ENCODE assay signal across 23 mouse cellular contexts in the genomic region with DNA sequence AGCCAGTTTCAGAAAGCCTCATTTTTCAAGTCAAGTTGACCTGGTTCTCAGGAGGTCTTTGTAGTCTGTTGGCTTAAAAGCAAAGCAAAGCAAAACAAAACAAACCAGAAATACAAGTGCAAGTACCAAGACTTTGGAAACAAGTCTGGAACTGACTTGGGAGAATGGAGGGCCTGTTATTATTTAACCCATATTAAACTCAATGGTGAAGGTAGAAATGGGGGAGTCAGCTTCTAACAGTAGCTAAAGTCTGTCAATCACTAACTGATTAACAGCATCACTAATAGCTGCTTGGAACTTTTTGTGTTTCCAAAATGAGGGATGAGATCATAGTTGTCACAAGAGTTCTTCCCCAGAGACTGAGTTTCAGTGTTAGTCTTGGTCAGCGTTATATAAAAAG.
"Had no signal": no experiment of that assay in that cellular context is flagged by ENCODE, and none has a peak within 500 bp of the region (broad histone marks: within the 10 kb centered on the region; RNA-seq: fewer than 3 reads in every experiment).

No protein-coding gene starts in this region.

- H3K36me3 ChIP-seq: heart, embryonic 15.5 days; hindbrain, embryonic 13.5 days had no signal

- H3K4me1 ChIP-seq: heart, embryonic 13.5 days; heart, embryonic 15.5 days; hindbrain, embryonic 13.5 days; hindbrain, embryonic 15.5 days; limb, embryonic 13.5 days; limb, embryonic 15.5 days had no signal

- H3K9ac ChIP-seq: heart, embryonic 13.5 days; heart, embryonic 15.5 days; hindbrain, embryonic 13.5 days; hindbrain, embryonic 15.5 days; limb, embryonic 13.5 days; limb, embryonic 15.5 days; liver, embryonic 12.5 days; liver, embryonic 14.5 days had no signal

- H3K4me3 ChIP-seq: heart, adult 2 months; heart, embryonic 13.5 days; heart, embryonic 15.5 days; hindbrain, embryonic 13.5 days; hindbrain, embryonic 15.5 days; limb, embryonic 13.5 days; limb, embryonic 15.5 days; liver, embryonic 12.5 days had no signal

- H3K4me2 ChIP-seq: heart, embryonic 11.5 days; heart, embryonic 13.5 days; heart, embryonic 15.5 days; hindbrain, embryonic 13.5 days; hindbrain, embryonic 15.5 days; limb, embryonic 13.5 days; limb, embryonic 15.5 days; liver, embryonic 12.5 days had no signal

- H3K27ac ChIP-seq: heart, adult 2 months; heart, embryonic 13.5 days; heart, embryonic 15.5 days; hindbrain, embryonic 13.5 days; hindbrain, embryonic 15.5 days; hindbrain, postnatal 0 days; limb, embryonic 13.5 days; limb, embryonic 15.5 days; liver, embryonic 12.5 days; liver, embryonic 14.5 days had no signal

- DNase-seq: gastrocnemius, postnatal 14 days; gastrocnemius, postnatal 36 days; heart, adult 11 months; heart, adult 2 months; heart, postnatal 14 days; heart, postnatal 36 days; kidney, adult 11 months; kidney, postnatal 10 days; kidney, postnatal 25 days; layer of hippocampus, adult 9-11 months; layer of hippocampus, postnatal 36 days; left cerebral cortex, postnatal 4 days had no signal

- H3K9me3 ChIP-seq: heart, embryonic 13.5 days; heart, embryonic 15.5 days; hindbrain, embryonic 13.5 days; hindbrain, embryonic 15.5 days; limb, embryonic 13.5 days; limb, embryonic 15.5 days; liver, embryonic 12.5 days had no signal

- ATAC-seq: hindbrain, postnatal 0 days; intestine, embryonic 16.5 days; liver, embryonic 12.5 days had no signal

- H3K27me3 ChIP-seq: heart, embryonic 13.5 days; heart, embryonic 15.5 days; hindbrain, embryonic 13.5 days; hindbrain, embryonic 15.5 days; limb, embryonic 13.5 days; limb, embryonic 15.5 days; liver, embryonic 12.5 days had no signal
